Mouse (Mus musculus) C2C12 (cell line): ENCODE measurements around the gene Clpb.

Source experiments
- CEBPB ChIP-seq: IDR thresholded peaks from one replicate; pipeline ENCODE4 v1.6.1; 2011; ENCODE audit warnings: low read depth, mild to moderate bottlenecking, control low read depth, moderate library complexity
- CTCF ChIP-seq: IDR thresholded peaks from one replicate; pipeline ENCODE4 v1.5.1; 2011; ENCODE audit not compliant: control insufficient read depth, insufficient read depth, insufficient read length
- MAX ChIP-seq: IDR thresholded peaks from one replicate; pipeline ENCODE4 v1.6.1; 2011; ENCODE audit warnings: mild to moderate bottlenecking, control low read depth
- MYOG ChIP-seq: IDR thresholded peaks from one replicate; pipeline ENCODE4 v1.6.1; 2011; ENCODE audit not compliant: control insufficient read depth, insufficient read length; ENCODE audit errors: extremely low read depth

DNA sequence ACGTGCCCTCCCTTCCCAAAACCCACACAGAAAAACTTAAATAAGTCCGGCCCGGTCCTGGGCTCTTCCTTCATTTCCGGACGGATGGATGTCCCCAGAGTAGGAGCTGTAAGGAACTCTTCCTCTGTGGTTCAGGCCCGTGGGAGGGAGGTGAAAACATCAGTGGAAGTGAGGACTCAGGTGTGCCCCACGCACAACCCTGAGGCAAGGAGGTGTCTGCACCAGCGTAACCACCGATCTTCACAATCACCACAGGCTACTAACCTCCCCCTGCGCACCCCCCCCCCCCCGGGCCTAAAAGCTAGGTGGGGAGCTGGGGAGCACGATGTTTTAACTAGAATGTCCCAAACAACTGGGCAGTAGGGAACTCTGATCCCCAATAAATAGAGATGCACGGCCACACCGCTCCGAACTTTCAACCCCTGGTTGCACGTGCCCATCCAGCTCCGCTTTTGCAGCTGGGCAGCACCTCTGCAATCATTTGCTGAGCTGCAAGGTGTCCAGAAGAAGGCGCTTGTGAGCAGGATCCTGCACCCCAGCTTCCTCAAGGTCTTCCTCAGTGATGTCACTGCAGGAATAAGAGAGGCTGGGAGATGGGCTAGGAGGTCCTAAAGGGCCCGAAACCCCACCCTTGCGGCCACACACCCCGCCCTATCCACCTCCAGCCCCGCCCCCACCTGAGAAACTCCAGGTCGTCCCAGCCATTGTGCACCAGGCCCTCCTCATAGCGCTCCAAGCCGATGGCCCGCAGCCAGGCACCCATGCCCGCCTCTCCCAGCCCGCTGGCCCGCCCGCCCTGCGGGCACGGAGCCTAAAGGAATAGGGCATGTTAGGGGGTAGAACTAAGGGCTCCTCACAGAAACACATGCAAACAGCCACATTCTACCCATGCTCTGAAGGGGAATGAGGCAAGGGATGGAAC lies 159.7 kb downstream of the Clpb start:
- TF ChIP-seq CTCF: no peak
- no peak for TF ChIP-seq CEBPB
- no peak for TF ChIP-seq MYOG
- no peak for TF ChIP-seq MAX
